Mouse (Mus musculus): Measurements from ENCODE around the gene Zan. TPM values are rescaled to one million over a fixed set of nuclear protein-coding genes. Genes with fewer than 3 reads are reported as not detected.

Zan gene
- 0.18 and 0.24 TPM in 2 replicates for polyA plus RNA-seq (2014; fragmentation: Nextera tagmentation; extraction: Ambion mirVana)

DNA sequence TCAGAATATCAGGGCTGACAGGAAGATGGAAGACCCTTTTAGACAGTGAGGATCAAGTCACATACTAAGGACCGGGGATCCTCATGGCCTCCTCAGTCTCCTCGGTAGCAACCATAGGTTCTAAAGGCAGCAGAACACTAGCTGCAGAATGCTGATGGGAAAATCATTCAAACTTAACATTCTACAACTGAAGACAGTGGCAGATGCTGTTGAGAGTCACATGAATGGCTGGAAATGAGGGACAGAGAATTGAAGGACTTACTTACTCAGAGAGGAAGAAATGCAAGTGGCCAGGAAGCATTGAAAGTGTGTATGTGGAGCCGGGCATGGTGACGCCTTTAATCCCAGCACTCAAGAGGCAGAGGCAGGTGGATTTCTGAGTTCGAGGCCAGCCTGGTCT lies at the start of gene Zan:
Gene Zan, minus strand, starts transcription at position 101 of the 400 bp plus-strand sequence.
- 70% methylated on average over 5 of the region's 5 CpGs for WGBS
- ATAC-seq (ENCODE audit: insufficient read depth): no peak
- DNase-seq: no peak
- Histone ChIP-seq H3K27me3 (ENCODE audit: insufficient read depth, low read length) (no peaks in the 10 kb centered on the region), H3K9ac (no peak within 1 kb of the TSS), H3K27ac (ENCODE audit: low read depth) (no peak within 1 kb of the TSS), H3K4me3 (ENCODE audit: low read depth, low read length) (no peak within 1 kb of the TSS), H3K36me3 (ENCODE audit: insufficient read depth) (no peaks in the 10 kb centered on the region), H3K9me3 (ENCODE audit: low read depth, low read length) (no peaks in the 10 kb centered on the region), H3K4me2 (no peak within 1 kb of the TSS), H3K4me1 (ENCODE audit: insufficient read depth) (no peaks in the 10 kb centered on the region; the same call in 1 of the 2 replicates)
- TF ChIP-seq CTCF (IDR thresholded peaks at IDR 0.05; ENCODE audit: low read depth): no peak

DNA sequence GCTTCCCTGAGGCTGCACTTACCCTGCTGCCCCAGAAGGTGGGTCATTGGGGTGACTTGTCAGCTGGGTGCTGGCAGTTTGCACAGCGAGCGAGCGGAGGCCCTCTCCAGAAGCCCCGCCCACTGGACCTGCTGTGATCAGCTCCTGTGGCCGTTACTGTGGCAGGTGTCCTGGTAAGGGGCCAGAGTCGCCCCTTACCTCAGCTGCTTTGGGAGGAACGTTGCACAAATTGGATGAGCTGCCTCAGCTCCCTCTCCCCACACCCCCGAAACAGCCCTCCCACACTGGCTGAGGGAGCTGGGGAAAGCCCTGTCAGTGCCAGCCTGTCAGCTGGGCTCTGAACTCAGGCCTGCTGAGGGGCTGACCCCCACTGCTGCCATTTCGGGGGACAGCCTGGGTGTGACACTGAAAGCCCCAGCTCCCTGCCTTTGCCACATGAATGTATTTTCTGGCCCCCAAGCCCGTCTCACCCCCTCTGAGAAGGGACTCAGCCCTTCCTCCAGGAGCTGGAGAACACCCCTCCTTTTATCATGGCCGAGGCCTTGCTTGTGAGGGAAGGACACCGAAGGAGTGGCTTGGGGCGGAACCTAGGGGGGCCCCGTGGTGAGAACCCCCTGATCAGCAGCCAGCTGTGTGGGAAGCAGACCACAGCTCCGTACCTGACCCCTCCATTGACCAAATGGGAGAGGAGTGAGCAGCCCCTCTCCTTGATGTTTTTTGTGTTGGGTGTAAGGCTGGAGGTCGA lies 49.5 kb upstream of the Zan start:
- peaks cover 3% of the 10 kb centered on the region; the same call in 1 of the 2 replicates for H3K4me1 ChIP-seq (ENCODE audit: insufficient read depth)
- 48% methylated on average over 16 of the region's 16 CpGs for WGBS
- ATAC-seq (ENCODE audit: insufficient read depth): no peak

DNA sequence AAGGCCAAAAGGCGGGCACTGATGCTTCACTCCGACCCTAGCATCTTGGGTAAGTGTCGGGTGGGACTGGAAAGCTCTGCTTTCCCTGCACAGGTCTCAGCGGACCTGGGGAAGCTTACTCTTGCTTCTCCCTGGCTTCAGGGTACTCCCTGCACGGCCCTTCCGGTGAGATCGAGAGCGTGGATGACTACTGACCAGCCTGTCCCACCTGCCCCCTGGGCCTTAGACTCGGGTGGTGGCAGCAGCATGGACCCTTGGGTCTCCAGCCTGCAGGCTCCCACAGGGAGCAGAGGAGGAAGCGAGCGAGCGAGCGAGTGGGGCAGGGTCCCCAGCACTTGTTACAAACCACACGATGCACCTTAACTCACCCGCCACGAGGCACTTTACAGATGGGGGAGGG lies 48.6 kb upstream of the Zan start:
- Histone ChIP-seq H3K9me3 (ENCODE audit: low read depth, low read length) (no peaks in the 10 kb centered on the region), H3K9ac (peak overlapping the region; percentile 22; the same call in 1 of the 2 replicates), H3K4me1 (ENCODE audit: insufficient read depth) (peaks cover 2% of the 10 kb centered on the region; the same call in 1 of the 2 replicates), H3K4me2 (no peak overlapping the region), H3K4me3 (ENCODE audit: low read depth, low read length) (no peak overlapping the region), H3K27ac (ENCODE audit: low read depth) (no peak overlapping the region), H3K27me3 (ENCODE audit: insufficient read depth, low read length) (no peaks in the 10 kb centered on the region), H3K36me3 (ENCODE audit: insufficient read depth) (peaks cover 100% of the 10 kb centered on the region)
- no peak for TF ChIP-seq CTCF (IDR thresholded peaks at IDR 0.05; ENCODE audit: low read depth)
- ATAC-seq (ENCODE audit: insufficient read depth): no peak
- no peak for DNase-seq
- WGBS: 66% methylated on average over 16 of the region's 16 CpGs

More for the DNA sequence above, 49.5 kb upstream of the Zan start:
- H3K9ac ChIP-seq: no peak overlapping the region
- H3K27ac ChIP-seq (ENCODE audit: low read depth): peak overlapping the region; percentile 33; the same call in 1 of the 2 replicates
- H3K36me3 ChIP-seq (ENCODE audit: insufficient read depth): peaks cover 92% of the 10 kb centered on the region
- TF ChIP-seq CTCF (IDR thresholded peaks at IDR 0.05; ENCODE audit: low read depth): peak; percentile 23; the same call in 1 of the 2 replicates
- H3K4me2 ChIP-seq: no peak overlapping the region
- H3K9me3 ChIP-seq (ENCODE audit: low read depth, low read length): no peaks in the 10 kb centered on the region
- H3K4me3 ChIP-seq (ENCODE audit: low read depth, low read length): no peak overlapping the region
- DNase-seq: peak; percentile 63
- H3K27me3 ChIP-seq (ENCODE audit: insufficient read depth, low read length): no peaks in the 10 kb centered on the region

DNA sequence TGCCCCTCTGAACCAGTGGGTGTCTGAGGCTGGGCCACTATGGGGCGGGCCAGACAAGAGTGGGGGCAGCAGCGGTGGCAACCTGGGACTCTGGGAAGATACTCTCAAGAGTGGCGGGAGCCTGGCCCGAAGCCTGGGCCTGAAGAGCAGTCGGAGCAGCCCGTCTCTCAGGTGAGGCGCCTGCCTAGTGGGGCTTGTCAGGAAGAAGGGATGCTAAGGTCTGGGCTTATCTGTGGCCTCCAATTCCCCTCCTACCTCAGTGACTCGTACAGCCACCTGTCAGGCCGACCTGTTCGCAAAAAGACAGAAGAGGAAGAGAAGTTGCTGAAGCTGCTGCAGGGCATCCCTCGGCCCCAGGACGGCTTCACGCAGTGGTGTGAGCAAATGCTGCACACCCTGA lies 47.8 kb upstream of the Zan start:
- DNase-seq (no peak), ATAC-seq (ENCODE audit: insufficient read depth) (no peak)
- no peak overlapping the region for H3K9ac ChIP-seq
- no peak overlapping the region for H3K27ac ChIP-seq (ENCODE audit: low read depth)
- H3K4me3 ChIP-seq (ENCODE audit: low read depth, low read length): no peak overlapping the region
- no peaks in the 10 kb centered on the region for H3K9me3 ChIP-seq (ENCODE audit: low read depth, low read length)
- H3K4me1 ChIP-seq (ENCODE audit: insufficient read depth): no peaks in the 10 kb centered on the region
- 76% methylated on average over 13 of the region's 13 CpGs for WGBS
- H3K36me3 ChIP-seq (ENCODE audit: insufficient read depth): peaks cover 100% of the 10 kb centered on the region
- H3K4me2 ChIP-seq: no peak overlapping the region
- no peaks in the 10 kb centered on the region for H3K27me3 ChIP-seq (ENCODE audit: insufficient read depth, low read length)
- no peak for TF ChIP-seq CTCF (IDR thresholded peaks at IDR 0.05; ENCODE audit: low read depth)

DNA sequence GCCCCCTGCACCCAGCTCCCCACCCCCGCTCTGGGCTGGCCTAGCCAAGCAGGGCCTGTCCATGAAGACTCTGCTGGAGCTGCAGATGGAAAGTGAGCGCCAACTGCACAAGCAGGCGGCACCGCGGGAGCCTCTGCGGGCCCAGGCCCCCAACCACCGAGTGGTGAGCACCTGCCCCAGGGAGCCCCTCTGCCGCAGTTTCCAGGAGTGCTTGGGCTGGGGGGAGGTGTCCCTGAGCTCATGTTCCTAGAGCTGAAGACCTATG lies 47.3 kb upstream of the Zan start:
- no peak overlapping the region for H3K27ac ChIP-seq (ENCODE audit: low read depth)
- H3K9me3 ChIP-seq (ENCODE audit: low read depth, low read length): no peaks in the 10 kb centered on the region
- H3K4me1 ChIP-seq (ENCODE audit: insufficient read depth): no peaks in the 10 kb centered on the region

DNA sequence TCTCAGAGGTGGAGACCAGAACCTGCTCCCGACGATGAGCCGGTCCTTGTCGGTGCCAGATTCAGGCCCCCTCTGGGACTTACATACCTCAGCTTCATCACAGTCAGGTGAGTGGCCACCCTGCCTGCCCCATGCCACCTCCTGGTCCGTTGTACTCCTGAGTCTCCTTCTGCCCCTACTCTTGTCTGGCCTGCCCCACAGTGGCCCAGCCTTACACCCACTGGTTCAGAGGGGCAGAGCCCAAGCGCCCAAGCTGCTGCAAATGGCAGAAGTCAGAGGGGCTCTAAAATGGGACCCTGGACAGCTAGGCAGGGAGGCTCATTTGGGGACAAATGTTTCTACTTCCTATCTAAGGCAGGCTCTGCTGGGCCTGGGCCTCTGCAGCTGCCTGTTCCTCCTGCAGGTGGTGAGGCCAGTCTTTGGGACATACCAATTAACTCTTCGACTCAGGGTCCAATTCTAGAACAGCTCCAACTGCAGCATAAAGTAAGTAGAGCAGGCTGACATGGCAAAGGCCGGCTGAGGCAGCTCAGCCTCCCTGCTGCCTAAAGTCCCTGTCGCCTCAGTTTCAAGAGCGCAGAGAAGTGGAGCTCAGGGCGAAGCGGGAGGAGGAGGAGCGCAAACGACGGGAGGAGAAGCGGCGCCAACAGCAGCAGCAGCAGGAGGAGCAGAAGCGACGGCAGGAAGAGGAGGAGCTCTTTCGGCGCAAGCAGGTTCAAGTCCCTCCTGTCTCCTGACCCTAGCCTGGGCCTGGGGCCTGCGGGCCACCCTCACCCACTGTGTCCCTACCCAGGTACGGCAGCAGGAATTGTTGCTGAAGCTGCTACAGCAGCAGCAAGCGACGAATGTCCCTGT lies 46.8 kb upstream of the Zan start:
- Histone ChIP-seq H3K4me2 (no peak overlapping the region), H3K36me3 (ENCODE audit: insufficient read depth) (peaks cover 100% of the 10 kb centered on the region), H3K27me3 (ENCODE audit: insufficient read depth, low read length) (no peaks in the 10 kb centered on the region), H3K9ac (no peak overlapping the region), H3K9me3 (ENCODE audit: low read depth, low read length) (no peaks in the 10 kb centered on the region), H3K4me1 (ENCODE audit: insufficient read depth) (no peaks in the 10 kb centered on the region), H3K4me3 (ENCODE audit: low read depth, low read length) (no peak overlapping the region), H3K27ac (ENCODE audit: low read depth) (no peak overlapping the region)
- no peak for DNase-seq
- 75% methylated on average over 25 of the region's 25 CpGs for WGBS
- no peak for ATAC-seq (ENCODE audit: insufficient read depth)
- TF ChIP-seq CTCF (IDR thresholded peaks at IDR 0.05; ENCODE audit: low read depth): no peak; the same call in 1 of the 2 replicates

More for the DNA sequence above, 47.3 kb upstream of the Zan start:
- ATAC-seq (ENCODE audit: insufficient read depth): no peak
- no peak for TF ChIP-seq CTCF (IDR thresholded peaks at IDR 0.05; ENCODE audit: low read depth)
- H3K27me3 ChIP-seq (ENCODE audit: insufficient read depth, low read length): no peaks in the 10 kb centered on the region
- DNase-seq: no peak
- H3K36me3 ChIP-seq (ENCODE audit: insufficient read depth): peaks cover 100% of the 10 kb centered on the region
- no peak overlapping the region for H3K4me2 ChIP-seq
- H3K4me3 ChIP-seq (ENCODE audit: low read depth, low read length): no peak overlapping the region
- whole genome bisulfite sequencing: 82% methylated on average over 8 of the region's 8 CpGs
- H3K9ac ChIP-seq: no peak overlapping the region

DNA sequence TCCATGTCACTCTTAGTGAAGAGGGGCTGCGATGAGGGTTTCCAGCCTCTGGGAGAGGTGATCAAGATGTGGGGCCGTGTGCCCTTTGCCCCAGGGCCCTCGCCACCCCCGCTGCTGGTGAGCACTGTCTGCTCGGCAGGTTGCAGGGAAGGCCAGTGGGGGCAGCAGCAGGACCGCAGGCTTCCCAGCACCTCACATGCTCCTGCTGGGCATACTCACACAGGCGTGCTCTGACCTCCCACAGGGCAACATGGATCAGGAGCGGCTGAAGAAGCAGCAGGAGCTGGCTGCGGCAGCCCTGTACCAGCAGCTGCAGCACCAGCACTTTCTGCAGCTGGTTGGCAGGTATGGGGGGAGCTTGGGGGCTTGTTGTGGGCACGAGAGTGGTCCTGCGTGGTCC lies 45.8 kb upstream of the Zan start:
- no peak for ATAC-seq (ENCODE audit: insufficient read depth)
- Histone ChIP-seq H3K36me3 (ENCODE audit: insufficient read depth) (peaks cover 99% of the 10 kb centered on the region), H3K27me3 (ENCODE audit: insufficient read depth, low read length) (no peaks in the 10 kb centered on the region), H3K9me3 (ENCODE audit: low read depth, low read length) (no peaks in the 10 kb centered on the region), H3K4me1 (ENCODE audit: insufficient read depth) (no peaks in the 10 kb centered on the region), H3K4me2 (no peak overlapping the region), H3K9ac (no peak overlapping the region), H3K27ac (ENCODE audit: low read depth) (no peak overlapping the region), H3K4me3 (ENCODE audit: low read depth, low read length) (no peak overlapping the region)
- no peak for TF ChIP-seq CTCF (IDR thresholded peaks at IDR 0.05; ENCODE audit: low read depth)
- no peak for DNase-seq
- 76% methylated on average over 11 of the region's 11 CpGs for WGBS

Data from lung, embryonic 14.5 days (tissue).